Mouse (Mus musculus): ENCODE results near the gene Lta. TPM values are rescaled to one million over a fixed set of nuclear protein-coding genes. Genes with fewer than 3 reads are reported as not detected.

The Lta gene
- total RNA-seq, 2 experiments from 2014 or later = 0.82 to 1.0 TPM

GRCm38 (mm10) chr17:35218516-35219193, 13.5 kb upstream of the Lta start:
- intact Hi-C loops (cut with DNase I) = no loop called here

GRCm38 (mm10) chr17:35213071-35213470, 7.9 kb upstream of the Lta start:
- intact Hi-C loops (cut with DNase I) = no loop called here
- no peak for DNase-seq

More at GRCm38 (mm10) chr17:35218516-35219193, 13.5 kb upstream of the Lta start:
- DNase-seq = no peak

DNA sequence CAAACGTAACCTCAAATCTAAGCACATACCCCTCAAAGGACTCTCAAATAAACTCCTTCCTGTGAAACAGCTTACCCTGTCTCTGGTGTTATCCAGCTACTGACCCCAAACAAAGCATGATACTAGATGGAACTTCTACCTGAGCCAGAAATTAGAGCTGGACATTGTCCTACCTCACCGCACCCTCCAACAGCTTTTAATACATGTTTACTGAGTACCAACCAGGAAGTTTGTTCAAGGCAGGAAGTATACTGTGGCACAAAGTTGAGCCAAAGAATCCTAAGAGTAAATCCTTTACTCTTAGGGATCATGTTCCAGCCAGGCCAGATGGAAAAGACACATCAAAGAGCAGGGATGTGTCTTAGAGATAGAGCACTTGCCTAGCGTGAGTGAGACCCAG, 5.4 kb upstream of the Lta start:
- no peak for DNase-seq
- intact Hi-C loops (cut with DNase I) = no loop called here

- intact Hi-C loops (cut with DNase I) = no loop called here
- DNase-seq = no peak
Observed at GRCm38 (mm10) chr17:35209785-35210535, 4.8 kb upstream of the Lta start.

GRCm38 (mm10) chr17:35205380-35205769, 224 bp upstream of the Lta start:
- intact Hi-C loops (cut with DNase I) = no loop called here
- DNase-seq = no peak

DNA sequence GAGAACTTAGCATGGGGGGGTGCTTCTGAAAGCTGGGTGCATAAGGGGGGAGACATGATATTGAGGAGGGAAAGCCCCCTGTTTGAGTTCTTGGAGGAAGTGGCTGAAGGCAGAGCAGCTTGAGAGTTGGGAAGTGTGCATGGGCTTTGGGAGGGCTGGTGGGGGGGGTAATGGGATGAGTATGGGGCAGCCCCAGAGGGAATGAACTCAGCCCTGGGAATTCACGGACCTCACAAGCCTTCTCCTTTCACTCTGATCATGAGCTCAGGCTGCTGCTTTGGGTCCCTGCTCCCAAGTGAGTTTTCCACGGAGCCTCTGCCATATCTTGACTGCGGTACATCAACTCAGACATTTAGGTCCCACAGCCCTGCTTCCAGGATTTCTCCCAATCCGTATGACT, 2.7 kb downstream of the Lta start:
- DNase-seq = no peak
- intact Hi-C loops (cut with DNase I) = no loop called here

GRCm38 (mm10) chr17:35201787-35202186, 3.4 kb downstream of the Lta start, which contains the start of gene Tnf:
Gene Tnf, minus strand, starts transcription at chr17:35202007.
- intact Hi-C loops (cut with DNase I) = no loop called here
- DNase-seq = no peak

DNA sequence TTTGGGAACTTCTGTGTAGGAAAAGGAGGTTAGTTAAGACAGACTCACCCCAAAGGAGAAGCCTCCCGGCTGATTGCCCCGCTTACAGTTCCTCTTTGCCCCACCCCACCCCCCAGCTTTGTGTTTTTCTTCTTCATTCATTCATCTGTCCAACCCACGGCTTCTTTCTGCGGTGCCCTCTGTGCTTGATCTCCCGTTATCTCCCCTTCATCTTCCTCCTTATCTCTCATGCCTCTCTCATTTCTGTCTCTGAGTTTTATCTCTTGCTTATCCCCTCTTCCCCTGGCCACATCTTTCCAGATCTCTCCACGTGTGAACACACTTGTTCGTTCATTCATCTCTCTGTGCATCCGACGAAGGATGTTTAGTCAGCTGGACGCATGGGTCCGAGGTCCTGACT, 4.0 kb downstream of the Lta start:
- DNase-seq = no peak
- intact Hi-C loops (cut with DNase I) = no loop called here

DNA sequence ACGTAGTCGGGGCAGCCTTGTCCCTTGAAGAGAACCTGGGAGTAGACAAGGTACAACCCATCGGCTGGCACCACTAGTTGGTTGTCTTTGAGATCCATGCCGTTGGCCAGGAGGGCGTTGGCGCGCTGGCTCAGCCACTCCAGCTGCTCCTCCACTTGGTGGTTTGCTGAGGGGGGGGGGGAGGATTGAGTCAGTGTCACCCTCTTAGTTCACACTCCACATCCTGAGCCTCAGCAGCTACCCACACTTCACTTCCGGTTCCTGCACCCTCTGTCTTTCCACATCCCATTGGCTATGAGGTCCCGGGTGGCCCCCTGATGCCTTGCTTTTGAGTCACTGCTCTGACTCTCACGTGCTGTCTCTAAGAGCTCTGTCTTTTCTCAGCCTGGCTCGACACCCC, 4.8 kb downstream of the Lta start:
- intact Hi-C loops (cut with DNase I) = no loop called here
- DNase-seq = no peak

DNA sequence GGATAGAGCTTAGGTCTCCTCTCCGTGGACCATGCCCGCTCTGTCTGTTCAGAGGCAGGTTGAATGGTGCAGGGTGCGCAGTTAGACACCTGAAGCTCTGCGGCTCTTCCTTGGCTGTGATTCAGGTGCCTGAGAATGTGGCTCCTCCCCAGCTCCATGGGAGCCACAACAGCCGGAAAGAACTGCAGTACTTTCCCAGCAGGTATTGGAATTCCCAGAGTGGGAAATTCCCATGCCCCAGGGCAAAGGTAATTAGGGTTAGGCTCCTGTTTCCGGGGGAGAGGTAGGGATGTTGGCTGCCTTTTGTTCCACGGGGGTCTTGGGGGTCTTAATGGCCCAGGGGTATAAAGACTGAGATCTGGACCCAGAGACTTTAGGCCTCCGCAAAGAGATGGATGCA, 6.2 kb downstream of the Lta start:
- no peak for DNase-seq
- intact Hi-C loops (cut with DNase I) = no loop called here

- DNase-seq = no peak
- intact Hi-C loops (cut with DNase I) = no loop called here
Observed at GRCm38 (mm10) chr17:35198029-35198428, 7.1 kb downstream of the Lta start.

DNA sequence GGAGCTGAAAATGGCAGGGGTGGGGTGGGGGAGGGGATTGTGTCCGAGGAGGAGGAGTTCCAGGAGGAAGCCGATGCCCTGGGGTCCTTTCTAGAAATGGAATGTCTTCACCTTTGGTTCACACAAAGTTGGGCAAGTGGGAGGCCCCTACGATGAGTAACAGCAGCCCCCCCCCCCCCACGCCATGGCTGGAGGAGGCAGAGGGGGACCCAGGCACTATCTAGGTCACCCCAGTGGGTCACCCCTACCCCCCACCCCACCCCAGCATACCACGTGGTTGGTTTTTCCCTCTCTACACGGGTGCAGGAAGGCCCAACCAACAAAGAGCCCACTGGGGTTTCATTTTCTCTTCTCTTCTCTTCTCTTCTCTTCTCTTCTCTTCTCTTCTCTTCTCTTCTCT, 8.0 kb downstream of the Lta start:
- intact Hi-C loops (cut with DNase I) = no loop called here
- no peak for DNase-seq

DNA sequence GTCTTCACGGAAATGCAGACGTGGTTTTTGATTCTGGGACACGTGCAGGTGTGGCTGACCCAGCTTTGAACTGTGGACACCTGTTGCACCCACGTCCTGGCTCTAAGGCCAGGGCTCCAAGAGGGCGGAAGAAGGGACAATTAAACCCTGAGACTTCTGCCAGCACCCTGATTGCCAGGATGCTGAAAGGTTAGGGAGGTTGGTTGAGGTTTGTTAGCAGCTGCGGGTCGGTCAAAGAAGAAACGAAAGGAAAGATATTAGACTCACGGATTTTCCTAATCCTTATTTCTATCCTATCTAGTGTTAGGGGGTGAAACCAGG, 8.9 kb downstream of the Lta start:
- intact Hi-C loops (cut with DNase I) = no loop called here
- no peak for DNase-seq

GRCm38 (mm10) chr17:35195631-35196320, 9.4 kb downstream of the Lta start:
- DNase-seq = peak; percentile 78
- intact Hi-C loops (cut with DNase I) = loop anchor here (2.0 kb wide), 1 partner anchor 29 kb away; no protein-coding TSS in a partner anchor

- intact Hi-C loops (cut with DNase I) = loop anchor here (2.0 kb wide), 1 partner anchor 28 kb away; no protein-coding TSS in a partner anchor
Observed at GRCm38 (mm10) chr17:35194844-35195630, 10.1 kb downstream of the Lta start.

DNA sequence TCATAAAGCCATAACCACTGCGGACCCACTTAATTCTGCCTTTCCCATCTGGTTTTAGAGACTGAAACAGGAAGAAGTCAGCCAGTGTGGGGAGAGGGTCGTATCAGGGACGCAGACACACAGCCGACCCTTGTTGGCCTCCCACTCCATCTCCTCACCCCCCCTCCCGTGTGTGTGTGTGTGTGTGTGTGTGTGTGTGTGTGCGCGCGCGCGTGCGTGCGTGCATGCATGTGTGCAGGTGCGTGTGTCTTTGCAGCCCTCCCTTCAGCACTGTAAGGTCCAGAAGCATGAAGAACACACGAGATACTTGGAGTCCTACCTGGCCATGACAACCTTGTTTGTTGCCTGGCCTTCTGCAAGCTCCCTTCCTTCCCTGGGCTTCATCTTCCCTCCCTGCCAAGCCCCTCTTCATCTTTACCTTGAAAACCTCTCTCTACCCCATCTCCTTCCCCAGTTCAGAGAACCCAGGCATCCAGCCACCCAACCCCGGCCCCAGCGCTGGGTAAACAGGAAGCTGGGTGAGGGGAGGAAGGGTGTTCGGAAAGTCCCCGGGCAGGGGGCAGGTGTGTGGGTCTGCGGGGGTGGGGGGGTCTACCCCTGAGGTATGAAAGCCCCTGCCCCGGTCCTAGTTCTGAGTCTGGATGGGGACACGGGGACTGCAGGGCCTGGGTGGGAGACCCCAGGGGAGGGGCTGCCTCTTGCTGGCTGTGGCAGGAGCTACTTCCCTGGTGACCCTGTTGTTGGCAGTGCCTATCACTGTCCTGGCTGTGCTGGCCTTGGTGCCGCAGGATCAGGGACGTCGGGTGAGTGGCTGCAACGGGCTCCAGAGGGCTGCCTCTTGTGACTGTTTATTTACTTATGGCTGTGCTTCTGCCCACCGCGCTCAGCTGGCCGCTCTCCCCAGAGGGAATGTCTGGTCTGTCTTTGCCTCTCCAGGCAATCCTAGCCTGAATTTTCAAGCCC, 11.0 kb downstream of the Lta start, which contains the start of gene Ltb:
TSS of gene Ltb (plus strand) at position 559 of the 963 bp plus-strand sequence.
- no peak for DNase-seq
- intact Hi-C loops (cut with DNase I) = loop anchor here (2.0 kb wide), 1 partner anchor 27 kb away; no protein-coding TSS in a partner anchor

More at GRCm38 (mm10) chr17:35194844-35195630, 10.1 kb downstream of the Lta start:
- DNase-seq = no peak

DNA sequence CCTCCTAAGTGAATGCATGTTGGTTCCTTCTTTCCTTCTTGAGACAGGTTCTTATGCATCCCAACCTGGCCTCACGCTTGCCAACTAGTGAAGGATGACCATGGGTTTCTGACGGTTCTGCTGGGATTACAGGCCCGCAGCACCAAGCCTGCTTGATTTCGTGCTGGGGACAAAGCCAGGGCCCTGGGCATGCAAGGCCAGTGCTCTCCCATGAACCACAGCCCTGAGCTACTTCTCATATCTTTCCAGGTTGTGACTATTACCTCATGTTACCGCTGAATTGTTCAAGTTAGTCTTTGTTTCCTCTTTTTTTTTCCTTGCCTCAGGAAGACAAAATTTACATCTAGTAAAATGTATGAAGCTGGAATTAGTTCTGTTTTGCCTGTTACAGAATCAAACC, 12.2 kb downstream of the Lta start:
- DNase-seq = no peak
- intact Hi-C loops (cut with DNase I) = no loop called here

- no peak for DNase-seq
- intact Hi-C loops (cut with DNase I) = no loop called here
Observed at GRCm38 (mm10) chr17:35191723-35192122, 13.4 kb downstream of the Lta start.

- DNase-seq = no peak
- intact Hi-C loops (cut with DNase I) = no loop called here
Observed at GRCm38 (mm10) chr17:35190096-35190495, 15.1 kb downstream of the Lta start.

DNA sequence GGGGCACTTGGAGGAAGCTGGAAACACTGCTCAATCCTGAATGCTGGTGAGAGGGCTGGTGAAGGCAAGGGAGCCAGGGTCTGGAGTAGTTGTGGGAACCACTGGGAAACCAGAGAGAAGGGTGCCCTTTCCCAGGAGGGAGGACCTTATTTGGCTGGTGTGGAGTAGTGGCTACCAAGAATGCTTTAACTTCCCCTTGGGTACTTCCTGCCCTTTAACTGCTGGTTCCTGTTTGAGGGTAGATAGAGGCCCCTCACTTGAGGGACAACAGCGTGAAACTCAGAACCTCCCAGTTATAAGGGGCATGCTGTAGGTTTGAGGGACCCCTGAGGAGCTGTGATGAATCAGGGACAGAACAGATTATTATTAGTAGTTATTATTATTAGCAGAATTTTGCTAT, 16.0 kb downstream of the Lta start:
- intact Hi-C loops (cut with DNase I) = no loop called here
- no peak for DNase-seq

Measured in left cerebral cortex, postnatal 4 days (tissue).